Mouse (Mus musculus): ENCODE measurements around the gene Sema3a. TPM values are rescaled to one million over a fixed set of nuclear protein-coding genes. Genes with fewer than 3 reads are reported as not detected.

The Sema3a gene
- polyA plus RNA-seq, 1 experiment from 2014 or later: 23.1 TPM

- H3K36me3 ChIP-seq (ENCODE audit: control insufficient read depth, insufficient read depth, low read length): no peaks in the 10 kb centered on the region
- H3K9me3 ChIP-seq (replicated peaks; ENCODE audit: control insufficient read depth, low read length): no peaks in the 10 kb centered on the region
- 64% methylated on average over 1 of the region's 1 CpGs for WGBS (ENCODE audit: insufficient replicate concordance)
- H3K27ac ChIP-seq (ENCODE audit: low read depth, low read length): no peak overlapping the region
- no peak overlapping the region for H3K4me2 ChIP-seq
- no peaks in the 10 kb centered on the region for H3K4me1 ChIP-seq (ENCODE audit: control insufficient read depth, insufficient read depth, low read length)
- no peak overlapping the region for H3K9ac ChIP-seq (ENCODE audit: low read depth, low read length)
- H3K27me3 ChIP-seq (ENCODE audit: control insufficient read depth, insufficient read depth, low read length): no peaks in the 10 kb centered on the region
- no peak for ATAC-seq (replicated peaks; ENCODE audit: insufficient number of reproducible peaks, low FRiP score, low TSS enrichment)
- H3K4me3 ChIP-seq (ENCODE audit: low read depth, low read length): no peak overlapping the region
These were observed 131.1 kb downstream of the Sema3a start for GRCm38 (mm10) chr5:13256321-13256720.

DNA sequence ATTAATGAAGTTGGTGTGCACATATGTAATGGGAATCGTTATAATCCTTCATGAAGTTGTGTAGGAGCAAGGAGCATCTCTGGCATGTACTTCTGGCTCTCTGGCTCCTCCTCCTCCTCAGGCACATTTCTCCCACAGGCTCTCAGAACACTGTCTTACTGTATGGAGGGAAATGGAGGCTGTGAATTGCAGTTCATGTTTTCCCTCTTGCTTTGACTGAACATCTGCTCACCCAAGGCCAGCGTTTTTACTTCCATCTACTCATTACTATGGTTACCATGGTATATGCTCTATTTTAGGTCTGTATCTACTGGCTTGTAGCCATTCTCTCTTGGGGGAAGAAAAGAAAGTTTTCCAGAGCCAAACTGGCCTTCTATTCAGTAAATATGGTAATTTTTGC is 137.9 kb downstream of the Sema3a start:
- Histone ChIP-seq H3K9me3 (replicated peaks; ENCODE audit: control insufficient read depth, low read length) (no peaks in the 10 kb centered on the region), H3K4me3 (ENCODE audit: low read depth, low read length) (no peak overlapping the region), H3K9ac (ENCODE audit: low read depth, low read length) (no peak overlapping the region), H3K27me3 (ENCODE audit: control insufficient read depth, insufficient read depth, low read length) (no peaks in the 10 kb centered on the region), H3K36me3 (ENCODE audit: control insufficient read depth, insufficient read depth, low read length) (no peaks in the 10 kb centered on the region), H3K4me2 (no peak overlapping the region), H3K27ac (ENCODE audit: low read depth, low read length) (no peak overlapping the region), H3K4me1 (ENCODE audit: control insufficient read depth, insufficient read depth, low read length) (no peaks in the 10 kb centered on the region)
- ATAC-seq (replicated peaks; ENCODE audit: insufficient number of reproducible peaks, low FRiP score, low TSS enrichment): no peak
- WGBS (ENCODE audit: insufficient replicate concordance): 68% methylated on average over 2 of the region's 2 CpGs

- Histone ChIP-seq H3K36me3 (ENCODE audit: control insufficient read depth, insufficient read depth, low read length) (no peaks in the 10 kb centered on the region), H3K9ac (ENCODE audit: low read depth, low read length) (no peak overlapping the region), H3K4me3 (ENCODE audit: low read depth, low read length) (no peak overlapping the region), H3K4me1 (ENCODE audit: control insufficient read depth, insufficient read depth, low read length) (no peaks in the 10 kb centered on the region), H3K9me3 (replicated peaks; ENCODE audit: control insufficient read depth, low read length) (no peaks in the 10 kb centered on the region), H3K4me2 (no peak overlapping the region), H3K27me3 (ENCODE audit: control insufficient read depth, insufficient read depth, low read length) (no peaks in the 10 kb centered on the region), H3K27ac (ENCODE audit: low read depth, low read length) (no peak overlapping the region)
- 74% methylated on average over 3 of the region's 3 CpGs for WGBS (ENCODE audit: insufficient replicate concordance)
- no peak for ATAC-seq (replicated peaks; ENCODE audit: insufficient number of reproducible peaks, low FRiP score, low TSS enrichment)
These were observed 138.3 kb downstream of the Sema3a start for GRCm38 (mm10) chr5:13263539-13263938.

DNA sequence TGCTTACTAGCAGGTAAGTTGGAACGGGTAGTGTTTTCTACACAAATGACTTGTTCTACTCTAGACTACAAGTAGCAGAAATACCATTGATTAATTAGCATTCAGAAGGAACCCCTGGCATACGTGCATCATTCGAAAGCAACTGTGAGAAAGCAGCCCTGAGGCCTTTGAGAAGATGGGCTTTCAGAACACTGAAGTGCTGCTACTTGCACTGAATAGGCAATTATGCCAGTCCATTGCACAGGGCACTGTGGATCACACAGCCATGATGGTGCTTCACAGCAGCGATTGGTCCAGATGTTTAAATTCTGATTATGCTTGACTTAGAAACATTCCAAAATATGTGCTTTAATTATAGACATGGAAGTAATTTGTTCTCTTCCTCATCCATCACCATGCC is 187.5 kb downstream of the Sema3a start:
- Histone ChIP-seq H3K4me1 (ENCODE audit: control insufficient read depth, insufficient read depth, low read length) (no peaks in the 10 kb centered on the region), H3K4me2 (no peak overlapping the region), H3K9me3 (replicated peaks; ENCODE audit: control insufficient read depth, low read length) (no peaks in the 10 kb centered on the region), H3K27me3 (ENCODE audit: control insufficient read depth, insufficient read depth, low read length) (no peaks in the 10 kb centered on the region), H3K27ac (ENCODE audit: low read depth, low read length) (no peak overlapping the region), H3K4me3 (ENCODE audit: low read depth, low read length) (no peak overlapping the region), H3K9ac (ENCODE audit: low read depth, low read length) (no peak overlapping the region), H3K36me3 (ENCODE audit: control insufficient read depth, insufficient read depth, low read length) (no peaks in the 10 kb centered on the region)
- 84% methylated on average over 4 of the region's 4 CpGs for WGBS (ENCODE audit: insufficient replicate concordance)
- no peak for ATAC-seq (replicated peaks; ENCODE audit: insufficient number of reproducible peaks, low FRiP score, low TSS enrichment)

GRCm38 (mm10) chr5:13313977-13314376 is 188.8 kb downstream of the Sema3a start:
- ATAC-seq (replicated peaks; ENCODE audit: insufficient number of reproducible peaks, low FRiP score, low TSS enrichment): no peak
- no peak overlapping the region for H3K4me3 ChIP-seq (ENCODE audit: low read depth, low read length)
- no peak overlapping the region for H3K4me2 ChIP-seq
- H3K9me3 ChIP-seq (replicated peaks; ENCODE audit: control insufficient read depth, low read length): no peaks in the 10 kb centered on the region
- no peaks in the 10 kb centered on the region for H3K36me3 ChIP-seq (ENCODE audit: control insufficient read depth, insufficient read depth, low read length)
- no peaks in the 10 kb centered on the region for H3K4me1 ChIP-seq (ENCODE audit: control insufficient read depth, insufficient read depth, low read length)
- WGBS (ENCODE audit: insufficient replicate concordance): 79% methylated on average over 6 of the region's 6 CpGs
- H3K27ac ChIP-seq (ENCODE audit: low read depth, low read length): no peak overlapping the region
- H3K9ac ChIP-seq (ENCODE audit: low read depth, low read length): no peak overlapping the region
- H3K27me3 ChIP-seq (ENCODE audit: control insufficient read depth, insufficient read depth, low read length): no peaks in the 10 kb centered on the region

DNA sequence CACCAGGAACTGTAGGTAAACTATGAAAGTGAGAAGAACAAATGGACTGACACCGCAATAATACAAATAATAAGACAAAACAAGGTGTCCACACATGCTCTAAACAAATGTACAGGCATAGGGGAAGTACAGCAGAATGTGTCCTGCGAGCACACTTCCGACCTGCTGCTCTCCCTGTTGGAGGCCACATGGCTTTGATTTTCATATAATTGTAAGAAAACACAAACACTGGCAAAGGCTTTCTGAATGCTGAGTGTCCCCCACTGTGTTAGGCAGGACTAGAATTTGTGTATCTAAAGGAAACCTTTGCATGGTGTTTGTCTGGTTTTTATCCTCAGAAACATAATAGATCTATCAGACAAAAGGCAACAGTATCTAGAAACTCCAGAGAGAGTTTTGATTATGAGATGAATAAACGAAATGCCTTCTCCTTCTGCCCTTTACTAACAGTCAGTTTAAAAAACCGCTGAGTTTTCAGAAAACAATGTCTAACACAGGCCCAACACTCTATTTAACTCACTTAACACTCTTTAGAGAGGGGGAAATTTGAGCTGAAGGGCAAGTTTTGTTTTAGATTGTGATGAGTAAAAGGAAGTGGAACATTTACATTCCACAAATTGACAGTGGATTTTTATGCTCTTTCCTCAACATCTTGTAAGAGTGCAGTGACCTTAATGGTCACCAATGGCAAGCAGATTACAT is 193.7 kb downstream of the Sema3a start:
- Histone ChIP-seq H3K4me2 (no peak overlapping the region), H3K27me3 (ENCODE audit: control insufficient read depth, insufficient read depth, low read length) (no peaks in the 10 kb centered on the region), H3K4me1 (ENCODE audit: control insufficient read depth, insufficient read depth, low read length) (no peaks in the 10 kb centered on the region), H3K36me3 (ENCODE audit: control insufficient read depth, insufficient read depth, low read length) (no peaks in the 10 kb centered on the region), H3K27ac (ENCODE audit: low read depth, low read length) (no peak overlapping the region), H3K4me3 (ENCODE audit: low read depth, low read length) (no peak overlapping the region), H3K9me3 (replicated peaks; ENCODE audit: control insufficient read depth, low read length) (no peaks in the 10 kb centered on the region), H3K9ac (ENCODE audit: low read depth, low read length) (no peak overlapping the region)
- WGBS (ENCODE audit: insufficient replicate concordance): 58% methylated on average over 5 of the region's 5 CpGs
- ATAC-seq (replicated peaks; ENCODE audit: insufficient number of reproducible peaks, low FRiP score, low TSS enrichment): no peak

- 79% methylated on average over 3 of the region's 3 CpGs for WGBS (ENCODE audit: insufficient replicate concordance)
These were observed 194.9 kb downstream of the Sema3a start for GRCm38 (mm10) chr5:13320138-13320537.

GRCm38 (mm10) chr5:13327281-13327680 is 202.1 kb downstream of the Sema3a start:
- Histone ChIP-seq H3K4me3 (ENCODE audit: low read depth, low read length) (no peak overlapping the region), H3K27ac (ENCODE audit: low read depth, low read length) (no peak overlapping the region), H3K9me3 (replicated peaks; ENCODE audit: control insufficient read depth, low read length) (no peaks in the 10 kb centered on the region), H3K36me3 (ENCODE audit: control insufficient read depth, insufficient read depth, low read length) (no peaks in the 10 kb centered on the region), H3K4me1 (ENCODE audit: control insufficient read depth, insufficient read depth, low read length) (no peaks in the 10 kb centered on the region), H3K27me3 (ENCODE audit: control insufficient read depth, insufficient read depth, low read length) (no peaks in the 10 kb centered on the region), H3K9ac (ENCODE audit: low read depth, low read length) (no peak overlapping the region), H3K4me2 (no peak overlapping the region)
- WGBS (ENCODE audit: insufficient replicate concordance): 68% methylated on average over 5 of the region's 5 CpGs
- no peak for ATAC-seq (replicated peaks; ENCODE audit: insufficient number of reproducible peaks, low FRiP score, low TSS enrichment)

More at GRCm38 (mm10) chr5:13320138-13320537, 194.9 kb downstream of the Sema3a start:
- no peak overlapping the region for H3K27ac ChIP-seq (ENCODE audit: low read depth, low read length)
- H3K4me2 ChIP-seq: no peak overlapping the region
- H3K4me3 ChIP-seq (ENCODE audit: low read depth, low read length): no peak overlapping the region
- no peaks in the 10 kb centered on the region for H3K4me1 ChIP-seq (ENCODE audit: control insufficient read depth, insufficient read depth, low read length)
- no peaks in the 10 kb centered on the region for H3K9me3 ChIP-seq (replicated peaks; ENCODE audit: control insufficient read depth, low read length)
- ATAC-seq (replicated peaks; ENCODE audit: insufficient number of reproducible peaks, low FRiP score, low TSS enrichment): no peak
- no peaks in the 10 kb centered on the region for H3K36me3 ChIP-seq (ENCODE audit: control insufficient read depth, insufficient read depth, low read length)
- H3K9ac ChIP-seq (ENCODE audit: low read depth, low read length): no peak overlapping the region
- H3K27me3 ChIP-seq (ENCODE audit: control insufficient read depth, insufficient read depth, low read length): no peaks in the 10 kb centered on the region

DNA sequence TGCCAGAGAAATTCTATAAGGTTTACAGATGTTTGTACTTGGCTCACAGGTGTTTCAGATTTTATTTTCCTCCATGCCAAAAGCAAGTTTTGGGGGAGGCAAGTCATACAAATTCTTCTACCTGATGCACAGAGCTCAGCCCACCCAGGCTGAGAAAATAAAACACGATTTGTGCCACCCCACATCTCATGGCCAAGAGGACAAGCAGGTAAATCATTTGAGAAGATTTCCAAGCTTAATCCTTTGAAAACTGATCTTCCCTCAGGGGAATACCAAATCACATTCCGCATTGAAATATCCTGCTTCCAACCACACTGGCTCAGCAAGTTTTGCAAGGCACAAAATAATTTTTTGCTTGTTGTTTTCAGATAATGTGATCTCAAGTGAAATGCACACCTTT is 206.2 kb downstream of the Sema3a start:
- no peaks in the 10 kb centered on the region for H3K36me3 ChIP-seq (ENCODE audit: control insufficient read depth, insufficient read depth, low read length)
- no peaks in the 10 kb centered on the region for H3K9me3 ChIP-seq (replicated peaks; ENCODE audit: control insufficient read depth, low read length)
- no peak overlapping the region for H3K27ac ChIP-seq (ENCODE audit: low read depth, low read length)
- no peak overlapping the region for H3K4me2 ChIP-seq
- H3K4me1 ChIP-seq (ENCODE audit: control insufficient read depth, insufficient read depth, low read length): no peaks in the 10 kb centered on the region
- H3K4me3 ChIP-seq (ENCODE audit: low read depth, low read length): no peak overlapping the region
- H3K9ac ChIP-seq (ENCODE audit: low read depth, low read length): no peak overlapping the region
- ATAC-seq (replicated peaks; ENCODE audit: insufficient number of reproducible peaks, low FRiP score, low TSS enrichment): no peak
- 72% methylated on average over 2 of the region's 2 CpGs for WGBS (ENCODE audit: insufficient replicate concordance)
- no peaks in the 10 kb centered on the region for H3K27me3 ChIP-seq (ENCODE audit: control insufficient read depth, insufficient read depth, low read length)
